Mouse (Mus musculus): ENCODE results near the gene Jag2.

DNA sequence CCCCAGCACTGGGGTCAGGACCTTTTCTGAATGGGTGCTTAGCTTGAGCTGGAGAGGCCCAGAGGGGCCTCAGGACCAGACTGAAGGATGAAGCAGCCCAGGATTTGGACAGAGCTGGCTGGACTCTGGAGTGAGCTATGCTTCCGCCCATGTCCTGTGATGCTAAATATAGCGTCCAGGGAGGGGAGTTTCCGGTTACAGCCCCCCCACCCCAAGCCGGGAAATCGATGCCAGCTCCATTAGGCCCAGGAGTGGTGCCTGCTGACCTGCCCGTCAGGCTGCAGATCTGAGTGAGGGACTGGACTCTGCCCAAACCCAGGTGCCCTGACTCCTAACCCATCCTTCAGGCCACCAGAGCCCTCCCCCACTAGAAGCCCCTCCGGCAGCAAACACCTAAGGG lies 3.1 kb upstream of the Jag2 start:
- TF ChIP-seq POLR2A (IDR thresholded peaks at IDR 0.05; ENCODE audit: low read depth, low read length) (no peak), CTCF (IDR thresholded peaks at IDR 0.05; ENCODE audit: borderline replicate concordance, insufficient read depth, low read length) (no peak)
